Mouse (Mus musculus) ES-E14 (cell line): ENCODE measurements around the gene Haus7.

Experiments
- CHD2 ChIP-seq: IDR thresholded peaks from 2 replicates; pipeline ENCODE4 v1.6.1; 2014; ENCODE audit warnings: mild to moderate bottlenecking, low read depth, low read length, inconsistent platforms
- HCFC1 ChIP-seq: IDR thresholded peaks from 2 replicates; pipeline ENCODE4 v1.6.1; 2012; ENCODE audit warnings: low read length, inconsistent platforms, borderline replicate concordance; ENCODE audit not compliant: insufficient read depth
- MAFK ChIP-seq: IDR thresholded peaks from 2 replicates; pipeline ENCODE4 v1.6.1; 2014; ENCODE audit warnings: mild to moderate bottlenecking, low read depth, low read length, inconsistent platforms; ENCODE audit not compliant: insufficient read depth
- ZNF384 ChIP-seq: IDR thresholded peaks from 2 replicates; pipeline ENCODE4 v1.6.1; 2012; ENCODE audit warnings: low read depth, low read length, inconsistent platforms

GRCm38 (mm10) chrX:73484076-73484475 lies 25.2 kb upstream of the Haus7 start:
- no peak for TF ChIP-seq ZNF384
- no peak for TF ChIP-seq MAFK
- TF ChIP-seq HCFC1, result no peak
- TF ChIP-seq CHD2, result no peak
